13 mouse cellular contexts compared by ENCODE assay signal in genomic region chr5:66612964-66613363, GRCm38 (mm10). TPM values are rescaled to one million over a fixed set of nuclear protein-coding genes. Genes with fewer than 3 reads are reported as not detected.
DNase-seq lines count a peak whose midpoint lies in the region; ATAC-seq and TF ChIP-seq lines count a peak whose summit lies in the region.
"Had no signal": no experiment of that assay in that cellular context is flagged by ENCODE, and none has a peak within 500 bp of the region (broad histone marks: within the 10 kb centered on the region; RNA-seq: fewer than 3 reads in every experiment).

No protein-coding gene starts in this region.

- peaks cover 47% of the 10 kb centered on the region for H3K4me1 ChIP-seq in heart, postnatal 0 days (ENCODE audit: control insufficient read depth, insufficient read depth)
- peaks cover 69% of the 10 kb centered on the region for H3K4me1 ChIP-seq in heart, embryonic 12.5 days (replicated peaks)
- H3K4me1 ChIP-seq in lung, embryonic 15.5 days, result peaks cover 79% of the 10 kb centered on the region

- 68% methylated on average over 5 of the region's 5 CpGs for WGBS in heart, postnatal 0 days
- 90% methylated on average over 5 of the region's 5 CpGs for WGBS in heart, embryonic 12.5 days
- 60% methylated on average over 5 of the region's 5 CpGs for WGBS in lung, embryonic 15.5 days

- peak overlapping the region; percentile 41; the same call in 1 of the 2 replicates for H3K27ac ChIP-seq in heart, postnatal 0 days (ENCODE audit: low read depth)
- no peak overlapping the region for H3K27ac ChIP-seq in heart, embryonic 12.5 days (ENCODE audit: poor library complexity, severe bottlenecking)
- peak overlapping the region; percentile 43; the same call in 1 of the 2 replicates for H3K27ac ChIP-seq in lung, embryonic 15.5 days
- H3K27ac ChIP-seq: limb, embryonic 12.5 days had no signal

- no peaks in the 10 kb centered on the region for H3K9me3 ChIP-seq in heart, postnatal 0 days (replicated peaks; ENCODE audit: control insufficient read depth, low read length)
- no peaks in the 10 kb centered on the region for H3K9me3 ChIP-seq in heart, embryonic 12.5 days (replicated peaks)
- H3K9me3 ChIP-seq in lung, embryonic 15.5 days, result no peaks in the 10 kb centered on the region
- H3K9me3 ChIP-seq: limb, embryonic 12.5 days had no signal

- no peak overlapping the region for H3K9ac ChIP-seq in heart, postnatal 0 days (replicated peaks; ENCODE audit: low read depth, low read length)
- no peak overlapping the region for H3K9ac ChIP-seq in heart, embryonic 12.5 days
- H3K9ac ChIP-seq in lung, embryonic 15.5 days, result no peak overlapping the region
- H3K9ac ChIP-seq: limb, embryonic 12.5 days had no signal

- no peak overlapping the region for H3K4me2 ChIP-seq in heart, postnatal 0 days (ENCODE audit: low read depth, low read length)
- no peak overlapping the region for H3K4me2 ChIP-seq in heart, embryonic 12.5 days
- H3K4me2 ChIP-seq in lung, embryonic 15.5 days, result no peak overlapping the region
- H3K4me2 ChIP-seq: limb, embryonic 12.5 days had no signal

- H3K27me3 ChIP-seq in heart, postnatal 0 days (ENCODE audit: control insufficient read depth, insufficient read depth, low read length), result no peaks in the 10 kb centered on the region
- H3K27me3 ChIP-seq in heart, embryonic 12.5 days (replicated peaks), result no peaks in the 10 kb centered on the region
- no peaks in the 10 kb centered on the region for H3K27me3 ChIP-seq in lung, embryonic 15.5 days
- H3K27me3 ChIP-seq: limb, embryonic 12.5 days had no signal

- DNase-seq in adrenal gland, postnatal 10 days, result peak; percentile 51
- no peak for DNase-seq in adrenal gland, postnatal 4 days (ENCODE audit: low spot score in 2 of 2)
- DNase-seq in heart, postnatal 0 days (ENCODE audit: low spot score), result no peak
- DNase-seq in lung, adult 18-20 months, result no peak
- DNase-seq in lung, postnatal 36 days, result peak; percentile 47
- DNase-seq: gastrocnemius, postnatal 10 days; layer of hippocampus, adult 9-11 months; thymus, adult 2 months had no signal

- no peak overlapping the region for H3K4me3 ChIP-seq in heart, postnatal 0 days (ENCODE audit: low read depth, low read length)
- no peak overlapping the region for H3K4me3 ChIP-seq in heart, embryonic 12.5 days
- no peak overlapping the region for H3K4me3 ChIP-seq in lung, embryonic 15.5 days
- H3K4me3 ChIP-seq: limb, embryonic 12.5 days had no signal

- no peak for TF ChIP-seq CTCF in heart, postnatal 0 days (IDR thresholded peaks at IDR 0.05; ENCODE audit: low read depth)

- ATAC-seq in heart, postnatal 0 days (ENCODE audit: insufficient read depth, low read depth), result no peak
- no peak for ATAC-seq in heart, embryonic 12.5 days (ENCODE audit: insufficient number of reproducible peaks, low FRiP score)
- no peak for ATAC-seq in lung, embryonic 15.5 days (ENCODE audit: borderline replicate concordance, extremely low read depth, low FRiP score, low TSS enrichment)
- no peak for ATAC-seq in megakaryocyte-erythroid progenitor cell, adult 5-6 weeks (replicated peaks; ENCODE audit: low FRiP score, low TSS enrichment, poor library complexity, severe bottlenecking)

- TF ChIP-seq EP300 in heart, postnatal 0 days (IDR thresholded peaks at IDR 0.05; ENCODE audit: low read depth), result no peak

- no peaks in the 10 kb centered on the region for H3K36me3 ChIP-seq in heart, postnatal 0 days (replicated peaks; ENCODE audit: control insufficient read depth, insufficient read depth, low read length)
- H3K36me3 ChIP-seq in heart, embryonic 12.5 days, result no peaks in the 10 kb centered on the region
- no peaks in the 10 kb centered on the region for H3K36me3 ChIP-seq in lung, embryonic 15.5 days
- H3K36me3 ChIP-seq: G1E; limb, embryonic 12.5 days had no signal

RNA-seq across cellular contexts. Expression of gene Apbb2, which starts 5.6 kb away (rescaled TPM):
- 10 to 100 TPM; 47.3 to 60.3 TPM for total RNA-seq in adrenal gland, postnatal 10 days (2021)
- total RNA-seq in adrenal gland, postnatal 4 days (2021), result 10 to 100 TPM; 69.4 to 79.6 TPM
- total RNA-seq in heart, postnatal 0 days (2014; rRNA removed; ENCODE audit: low replicate concordance), result 31.1 and 41.0 TPM in 2 replicates
- 31.8 and 31.9 TPM in 2 replicates for polyA plus RNA-seq in heart, postnatal 0 days (2015; fragmentation: Nextera tagmentation; extraction: Ambion mirVana)
- 30.7 and 32.1 TPM in 2 replicates for polyA plus RNA-seq in heart, embryonic 12.5 days (2016; fragmentation: Nextera tagmentation; extraction: Ambion mirVana)
- 44.0 and 49.8 TPM in 2 replicates for polyA plus RNA-seq in lung, embryonic 15.5 days (2015; fragmentation: Nextera tagmentation; extraction: Ambion mirVana)
- 2.4 and 2.5 TPM in 2 replicates for total RNA-seq in megakaryocyte-erythroid progenitor cell, adult 5-6 weeks (2014; fragmentation: Nextera tagmentation)
- 1.9 TPM in 1 of 2 replicates, not detected in the other for total RNA-seq in megakaryocyte-erythroid progenitor cell, adult 5-6 weeks (2017)
- polyA plus RNA-seq: G1E had no signal

Comparison
In these comparisons a context has a peak if more than half of its experiments do, and no peak if none do; other contexts are left out.
1. DNase-seq: peak in adrenal gland, postnatal 10 days (single experiment) and lung, postnatal 36 days (single experiment); none in adrenal gland, postnatal 4 days (0 of 2), heart, postnatal 0 days (single experiment) and lung, adult 18-20 months (0 of 2).